Mouse (Mus musculus) hindbrain, postnatal 0 days (tissue): Measurements from ENCODE around the gene E430018J23Rik. TPM values are rescaled to one million over a fixed set of nuclear protein-coding genes. Genes with fewer than 3 reads are reported as not detected.
"Not testable (repeated sequence)": the region's sequence is repeated elsewhere in the genome, so short reads cannot be mapped to it uniquely, and the experiment has no call there.

Experiments
- ATAC-seq: fragments of 200-750 bp; cut with Nextera tagmentation; 2 replicates; pipeline ENCODE4 v1.8.0; 2017; ENCODE audit warnings: mild to moderate bottlenecking, moderate TSS enrichment, moderate library complexity
- DNase-seq: peaks from one replicate; pipeline ENCODE4 v3.0.0-alpha.2; 2015; ENCODE audit warnings: low spot score
- H3K27ac ChIP-seq: fragments of 300-500 bp; sonication (generic); 2 replicates; pipeline ENCODE4 v1.5.1; 2014; ENCODE audit warnings: mild to moderate bottlenecking
- H3K27me3 ChIP-seq: fragments of 300-500 bp; sonication (generic); 2 replicates; pipeline ENCODE4 v1.6.1; 2014; ENCODE audit warnings: low read length, mixed read lengths; ENCODE audit not compliant: insufficient read depth
- H3K36me3 ChIP-seq: fragments of 300-500 bp; sonication (generic); 2 replicates; pipeline ENCODE4 v1.6.1; 2014; ENCODE audit warnings: low read length, mixed read lengths; ENCODE audit not compliant: insufficient read depth
- H3K4me1 ChIP-seq: fragments of 300-500 bp; sonication (generic); 2 replicates; pipeline ENCODE4 v1.6.1; 2014; ENCODE audit warnings: antibody characterized with exemption, low read length, mixed read lengths; ENCODE audit not compliant: insufficient read depth
- H3K4me2 ChIP-seq: fragments of 300-500 bp; sonication (generic); 2 replicates; pipeline ENCODE4 v1.6.1; 2014; ENCODE audit warnings: low read depth, mild to moderate bottlenecking, low read length, moderate library complexity, mixed read lengths
- H3K4me3 ChIP-seq: fragments of 300-500 bp; sonication (generic); 2 replicates; pipeline ENCODE4 v1.5.1; 2014; ENCODE audit warnings: low read length
- H3K9ac ChIP-seq: fragments of 300-500 bp; sonication (generic); replicated peaks from 2 replicates; pipeline ENCODE4 v1.6.1; 2014; ENCODE audit warnings: mild to moderate bottlenecking, low read length, moderate library complexity, mixed read lengths
- H3K9me3 ChIP-seq: fragments of 300-500 bp; sonication (generic); 2 replicates; pipeline ENCODE4 v1.6.1; 2016; ENCODE audit warnings: low read length, mixed read lengths
- CTCF ChIP-seq: IDR thresholded peaks from 2 replicates; pipeline ENCODE4 v1.5.1; 2016; ENCODE audit warnings: antibody characterized with exemption, control low read depth, low read depth
- WGBS: fragments of 180-500 bp; shearing (Covaris S2); extraction: QIAGEN DNeasy Blood & Tissue Kit; methylation state at CpG from one replicate; pipeline ENCODE4 v1.1.7; 2014; 5-methylcytosine and 5-hydroxymethylcytosine counted together
- polyA plus RNA-seq: library from polyadenylated mRNA; unstranded; fragments of >200 nt; fragmentation: Nextera tagmentation; extraction: Ambion mirVana; gene quantifications from 2 replicates; pipeline ENCODE4 v1.2.1, GENCODE M21; 2015
- total RNA-seq: library from RNA; depleted of rRNA; stranded (reverse); fragments of >200 nt; gene quantifications from 2 replicates; pipeline ENCODE4 v1.2.3, GENCODE M21; 2014

E430018J23Rik gene
- total and polyA plus RNA-seq, 2 experiments from 2014 or later = 2.2 to 13.8 TPM

- H3K4me1 ChIP-seq = no peaks in the 10 kb centered on the region
- no peaks in the 10 kb centered on the region for H3K36me3 ChIP-seq
- no peak for DNase-seq
- no peak overlapping the region for H3K4me3 ChIP-seq
- no peak for ATAC-seq
- no peak overlapping the region for H3K4me2 ChIP-seq
- H3K27me3 ChIP-seq = no peaks in the 10 kb centered on the region
- H3K9ac ChIP-seq = no peak overlapping the region
- no peak for TF ChIP-seq CTCF
- no peak overlapping the region for H3K27ac ChIP-seq
- H3K9me3 ChIP-seq = no peaks in the 10 kb centered on the region
- WGBS = 79% methylated on average over 6 of the region's 6 CpGs
These were observed 15.0 kb downstream of the E430018J23Rik start for GRCm38 (mm10) chr7:127378310-127378921.

GRCm38 (mm10) chr7:127375271-127376245 is 17.9 kb downstream of the E430018J23Rik start, which contains the start of gene Zfp747:
Gene Zfp747, minus strand, starts transcription at chr7:127376050.
- H3K27ac ChIP-seq = peak within 1 kb of the TSS; percentile 74
- not testable (repeated sequence) for H3K27me3 ChIP-seq, H3K36me3 ChIP-seq, H3K9me3 ChIP-seq, H3K4me1 ChIP-seq
- H3K4me3 ChIP-seq = peak within 1 kb of the TSS; percentile 65
- peak; percentile 97 for DNase-seq
- peak within 1 kb of the TSS; percentile 63 for H3K9ac ChIP-seq
- peak within 1 kb of the TSS; percentile 77 for H3K4me2 ChIP-seq
- 2% methylated on average over 41 of the region's 49 CpGs for WGBS
- peak; percentile 79 for TF ChIP-seq CTCF
- peak; percentile 96 for ATAC-seq

GRCm38 (mm10) chr7:127371870-127372269 is 21.6 kb downstream of the E430018J23Rik start:
- H3K4me3 ChIP-seq, H3K36me3 ChIP-seq, H3K4me1 ChIP-seq, H3K27me3 ChIP-seq, H3K4me2 ChIP-seq, H3K27ac ChIP-seq, ATAC-seq, H3K9ac ChIP-seq, H3K9me3 ChIP-seq, DNase-seq: not testable (repeated sequence)
- WGBS = 83% methylated on average over 3 of the region's 3 CpGs

GRCm38 (mm10) chr7:127371213-127371612 is 22.2 kb downstream of the E430018J23Rik start:
- ATAC-seq (no peak), DNase-seq (no peak)
- Histone ChIP-seq H3K27me3 (no peaks in the 10 kb centered on the region), H3K4me2 (no peak overlapping the region), H3K36me3 (no peaks in the 10 kb centered on the region), H3K9ac (no peak overlapping the region), H3K9me3 (no peaks in the 10 kb centered on the region), H3K27ac (no peak overlapping the region), H3K4me3 (no peak overlapping the region), H3K4me1 (no peaks in the 10 kb centered on the region)
- 85% methylated on average over 2 of the region's 2 CpGs for WGBS
- no peak for TF ChIP-seq CTCF

GRCm38 (mm10) chr7:127366249-127366648 is 27.2 kb downstream of the E430018J23Rik start:
- Histone ChIP-seq H3K27ac (no peak overlapping the region), H3K27me3 (no peaks in the 10 kb centered on the region), H3K9ac (no peak overlapping the region), H3K36me3 (no peaks in the 10 kb centered on the region), H3K4me2 (no peak overlapping the region), H3K9me3 (no peaks in the 10 kb centered on the region), H3K4me3 (no peak overlapping the region), H3K4me1 (no peaks in the 10 kb centered on the region)
- DNase-seq (no peak), ATAC-seq (no peak)
- WGBS = 76% methylated on average over 3 of the region's 3 CpGs
- no peak for TF ChIP-seq CTCF

GRCm38 (mm10) chr7:127364166-127364565 is 29.3 kb downstream of the E430018J23Rik start:
- Histone ChIP-seq H3K36me3 (no peaks in the 10 kb centered on the region), H3K27ac (no peak overlapping the region), H3K4me3 (peak overlapping the region; percentile 26; the same call in 1 of the 2 replicates), H3K27me3 (no peaks in the 10 kb centered on the region), H3K9ac (no peak overlapping the region; the same call in 1 of the 2 replicates), H3K4me1 (no peaks in the 10 kb centered on the region), H3K9me3 (no peaks in the 10 kb centered on the region), H3K4me2 (peak overlapping the region; percentile 56)
- DNase-seq (peak; percentile 53), ATAC-seq (peak; percentile 51; the same call in 1 of the 2 replicates)
- no peak for TF ChIP-seq CTCF
- 38% methylated on average over 4 of the region's 4 CpGs for WGBS
